Mouse (Mus musculus): ENCODE data around the gene Depdc5. TPM values are rescaled to one million over a fixed set of nuclear protein-coding genes. Genes with fewer than 3 reads are reported as not detected.

The Depdc5 gene
- total and polyA plus RNA-seq, 2 experiments from 2014 or later: 13.4 to 30.3 TPM

GRCm38 (mm10) chr5:32857781-32858220 lies 5.7 kb upstream of the Depdc5 start:
- WGBS: 3% methylated on average over 6 of the region's 6 CpGs
- Histone ChIP-seq H3K27ac (ENCODE audit: low read depth, low read length) (peak overlapping the region; percentile 62), H3K9ac (peak overlapping the region; percentile 34; the same call in 1 of the 2 replicates), H3K4me3 (ENCODE audit: low read depth, low read length) (peak overlapping the region; percentile 38), H3K9me3 (ENCODE audit: low read length) (no peaks in the 10 kb centered on the region), H3K4me1 (ENCODE audit: insufficient read depth) (peaks cover 9% of the 10 kb centered on the region; the same call in 1 of the 2 replicates), H3K27me3 (ENCODE audit: insufficient read depth, low read length) (no peaks in the 10 kb centered on the region), H3K4me2 (ENCODE audit: low read depth) (peak overlapping the region; percentile 41), H3K36me3 (ENCODE audit: insufficient read depth) (no peaks in the 10 kb centered on the region)
- ATAC-seq (peak; percentile 28; the same call in 1 of the 2 replicates), DNase-seq (peak; percentile 76)
- TF ChIP-seq CTCF (IDR thresholded peaks at IDR 0.05; ENCODE audit: low read depth): peak; percentile 52

- H3K4me2 ChIP-seq (ENCODE audit: low read depth): no peak overlapping the region
- no peaks in the 10 kb centered on the region for H3K27me3 ChIP-seq (ENCODE audit: insufficient read depth, low read length)
- no peak for TF ChIP-seq CTCF (IDR thresholded peaks at IDR 0.05; ENCODE audit: low read depth)
- no peaks in the 10 kb centered on the region for H3K9me3 ChIP-seq (ENCODE audit: low read length)
- WGBS: 91% methylated on average over 1 of the region's 1 CpGs
- ATAC-seq (no peak), DNase-seq (no peak)
- H3K36me3 ChIP-seq (ENCODE audit: insufficient read depth): no peaks in the 10 kb centered on the region
- no peak overlapping the region for H3K4me3 ChIP-seq (ENCODE audit: low read depth, low read length)
- no peak overlapping the region for H3K27ac ChIP-seq (ENCODE audit: low read depth, low read length)
- H3K9ac ChIP-seq: no peak overlapping the region
- H3K4me1 ChIP-seq (ENCODE audit: insufficient read depth): peaks cover 8% of the 10 kb centered on the region
Measured at GRCm38 (mm10) chr5:32861082-32861481, 2.4 kb upstream of the Depdc5 start.

DNA sequence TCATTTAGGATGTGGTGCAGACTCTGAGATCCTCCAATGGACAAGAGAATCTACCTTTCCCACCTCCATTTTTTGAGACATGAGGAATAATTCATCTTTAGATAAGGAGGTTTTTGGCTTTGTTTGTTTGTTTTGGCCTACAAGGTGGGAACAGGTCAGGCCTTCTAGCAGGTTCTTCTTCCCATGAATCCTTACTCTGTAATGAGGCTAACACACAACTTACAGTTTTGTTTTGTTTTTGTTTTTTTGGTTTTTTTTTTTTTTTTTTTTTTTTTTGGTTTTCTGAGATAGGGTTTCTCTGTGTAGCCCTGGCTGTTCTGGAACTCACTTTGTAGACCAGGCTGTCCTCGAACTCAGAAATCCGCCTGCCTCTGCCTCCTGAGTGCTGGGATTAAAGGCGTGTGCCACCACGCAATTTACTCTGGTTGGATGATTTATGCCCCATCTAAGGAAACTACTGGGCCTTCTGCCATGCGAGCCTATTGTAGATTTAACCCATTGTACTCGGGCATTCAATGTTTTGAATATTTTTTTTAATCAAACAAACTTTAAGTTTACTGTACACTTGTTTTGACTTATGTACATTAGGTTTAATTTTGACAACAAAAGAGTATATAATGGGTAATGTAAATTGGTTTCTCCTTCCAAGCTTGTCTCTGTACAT lies 900 bp upstream of the Depdc5 start:
- H3K4me2 ChIP-seq (ENCODE audit: low read depth): 0 out of 2 replicates have a peak overlapping the region, but pooled peaks have one; percentile 80
- H3K4me1 ChIP-seq (ENCODE audit: insufficient read depth): peaks cover 8% of the 10 kb centered on the region
- no peak overlapping the region for H3K4me3 ChIP-seq (ENCODE audit: low read depth, low read length)
- no peaks in the 10 kb centered on the region for H3K27me3 ChIP-seq (ENCODE audit: insufficient read depth, low read length)
- H3K36me3 ChIP-seq (ENCODE audit: insufficient read depth): 0 out of 2 replicates have a peak, but pooled peaks cover 2% of the 10 kb centered on the region
- H3K9ac ChIP-seq: no peak overlapping the region
- DNase-seq (no peak), ATAC-seq (no peak)
- 69% methylated on average over 6 of the region's 6 CpGs for WGBS
- no peak overlapping the region for H3K27ac ChIP-seq (ENCODE audit: low read depth, low read length)
- no peak for TF ChIP-seq CTCF (IDR thresholded peaks at IDR 0.05; ENCODE audit: low read depth)
- no peaks in the 10 kb centered on the region for H3K9me3 ChIP-seq (ENCODE audit: low read length)

- peaks cover 2% of the 10 kb centered on the region for H3K4me1 ChIP-seq (ENCODE audit: insufficient read depth)
Measured at GRCm38 (mm10) chr5:32869389-32870024, 6.0 kb downstream of the Depdc5 start.

DNA sequence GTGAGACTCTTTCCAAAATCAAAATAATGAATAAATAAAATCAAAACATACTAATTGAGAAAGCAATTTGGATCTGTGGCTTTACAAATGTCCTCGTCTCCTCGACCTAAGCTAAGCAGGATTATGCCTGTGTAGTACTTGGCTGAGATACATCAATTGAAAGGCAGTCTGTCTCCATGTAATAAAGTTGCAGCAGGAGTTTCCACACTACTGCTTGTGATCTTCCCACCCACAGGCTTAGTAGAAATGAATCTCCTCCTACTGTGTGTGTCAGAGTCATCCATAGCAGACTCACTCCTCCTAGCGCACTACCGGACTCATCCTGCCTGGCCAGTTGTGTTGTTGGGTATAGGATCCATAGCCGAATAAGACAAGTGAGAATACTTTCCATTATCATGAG lies 8.8 kb downstream of the Depdc5 start:
- TF ChIP-seq CTCF (IDR thresholded peaks at IDR 0.05; ENCODE audit: low read depth): no peak
- WGBS: 96% methylated on average over 5 of the region's 5 CpGs
- Histone ChIP-seq H3K9me3 (ENCODE audit: low read length) (no peaks in the 10 kb centered on the region), H3K4me3 (ENCODE audit: low read depth, low read length) (no peak overlapping the region), H3K36me3 (ENCODE audit: insufficient read depth) (peaks cover 39% of the 10 kb centered on the region), H3K4me2 (ENCODE audit: low read depth) (no peak overlapping the region), H3K9ac (no peak overlapping the region), H3K4me1 (ENCODE audit: insufficient read depth) (no peaks in the 10 kb centered on the region), H3K27me3 (ENCODE audit: insufficient read depth, low read length) (no peaks in the 10 kb centered on the region), H3K27ac (ENCODE audit: low read depth, low read length) (no peak overlapping the region)
- DNase-seq (no peak), ATAC-seq (no peak)

More at GRCm38 (mm10) chr5:32869389-32870024, 6.0 kb downstream of the Depdc5 start:
- DNase-seq: no peak
- 95% methylated on average over 5 of the region's 5 CpGs for WGBS
- no peak overlapping the region for H3K9ac ChIP-seq
- ATAC-seq: no peak
- no peak overlapping the region for H3K27ac ChIP-seq (ENCODE audit: low read depth, low read length)
- TF ChIP-seq CTCF (IDR thresholded peaks at IDR 0.05; ENCODE audit: low read depth): no peak
- no peak overlapping the region for H3K4me3 ChIP-seq (ENCODE audit: low read depth, low read length)
- no peaks in the 10 kb centered on the region for H3K27me3 ChIP-seq (ENCODE audit: insufficient read depth, low read length)
- H3K36me3 ChIP-seq (ENCODE audit: insufficient read depth): peaks cover 34% of the 10 kb centered on the region
- H3K4me2 ChIP-seq (ENCODE audit: low read depth): no peak overlapping the region
- H3K9me3 ChIP-seq (ENCODE audit: low read length): no peaks in the 10 kb centered on the region

DNA sequence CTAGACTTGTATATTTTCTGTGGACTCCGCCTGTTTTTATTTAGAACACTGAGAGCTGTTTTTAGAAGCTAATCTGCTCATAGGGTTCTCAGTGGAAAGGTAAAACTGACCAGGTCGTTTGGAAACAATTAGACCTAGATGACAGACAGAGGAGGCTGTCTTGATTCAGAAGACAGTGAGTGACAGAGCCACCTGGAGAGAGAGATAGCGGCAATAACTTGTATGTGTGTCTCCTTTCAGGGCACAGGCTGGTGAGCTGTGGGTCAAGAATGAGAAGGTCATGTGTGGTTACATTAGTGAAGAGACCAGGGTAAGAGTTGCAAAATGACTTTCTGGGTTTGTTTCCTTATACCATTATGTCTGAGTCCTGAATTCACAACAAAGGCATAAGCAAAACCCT lies 23.2 kb downstream of the Depdc5 start:
- no peaks in the 10 kb centered on the region for H3K27me3 ChIP-seq (ENCODE audit: insufficient read depth, low read length)
- no peak overlapping the region for H3K4me3 ChIP-seq (ENCODE audit: low read depth, low read length)
- H3K4me2 ChIP-seq (ENCODE audit: low read depth): no peak overlapping the region
- peaks cover 52% of the 10 kb centered on the region for H3K36me3 ChIP-seq (ENCODE audit: insufficient read depth)
- no peak overlapping the region for H3K27ac ChIP-seq (ENCODE audit: low read depth, low read length)
- no peak for DNase-seq
- no peak for TF ChIP-seq CTCF (IDR thresholded peaks at IDR 0.05; ENCODE audit: low read depth)
- ATAC-seq: no peak
- H3K9ac ChIP-seq: no peak overlapping the region
- no peaks in the 10 kb centered on the region for H3K9me3 ChIP-seq (ENCODE audit: low read length)
- WGBS: 74% methylated on average over 3 of the region's 3 CpGs
- no peaks in the 10 kb centered on the region for H3K4me1 ChIP-seq (ENCODE audit: insufficient read depth)

DNA sequence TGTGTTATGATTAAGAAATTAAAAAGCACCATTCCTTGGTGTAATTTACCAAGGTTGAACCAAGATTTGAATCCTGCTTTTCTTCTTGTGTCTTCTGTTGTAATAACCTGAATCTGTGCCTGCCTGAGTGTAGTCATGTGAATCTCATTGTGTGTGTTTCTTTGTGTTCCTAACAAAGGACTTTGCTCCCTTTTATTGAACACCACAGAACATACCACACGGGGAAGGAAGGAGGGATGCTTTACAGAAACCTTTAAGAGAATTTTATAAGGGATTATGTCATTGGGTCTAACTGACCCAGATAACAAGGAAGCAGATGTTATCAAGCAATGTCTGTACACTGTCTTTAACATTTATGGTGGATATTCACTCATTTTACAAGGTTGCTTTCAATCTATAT lies 44.0 kb downstream of the Depdc5 start:
- ATAC-seq (no peak), DNase-seq (no peak)
- no peaks in the 10 kb centered on the region for H3K27me3 ChIP-seq (ENCODE audit: insufficient read depth, low read length)
- H3K4me2 ChIP-seq (ENCODE audit: low read depth): no peak overlapping the region
- no peak overlapping the region for H3K4me3 ChIP-seq (ENCODE audit: low read depth, low read length)
- peaks cover 56% of the 10 kb centered on the region for H3K36me3 ChIP-seq (ENCODE audit: insufficient read depth)
- no peak overlapping the region for H3K27ac ChIP-seq (ENCODE audit: low read depth, low read length)
- WGBS: 26% methylated on average over 1 of the region's 1 CpGs
- TF ChIP-seq CTCF (IDR thresholded peaks at IDR 0.05; ENCODE audit: low read depth): no peak
- H3K9ac ChIP-seq: no peak overlapping the region
- no peaks in the 10 kb centered on the region for H3K4me1 ChIP-seq (ENCODE audit: insufficient read depth)
- no peaks in the 10 kb centered on the region for H3K9me3 ChIP-seq (ENCODE audit: low read length)

All from forebrain, postnatal 0 days (tissue).